Mouse (Mus musculus) frontal cortex, postnatal 14 days (tissue): ENCODE measurements around the gene Cdh8.
"Not testable (repeated sequence)": the region's sequence is repeated elsewhere in the genome, so short reads cannot be mapped to it uniquely, and the experiment has no call there.

ENCODE experiments used
- DNase-seq, 2 experiments: peaks; one replicate each; pipeline ENCODE4 v3.0.0; 2022; ENCODE audit warnings: low spot score in 2 of 2

Gene Cdh8

GRCm38 (mm10) chr8:99285103-99285502, 131.2 kb downstream of the Cdh8 start:
- no peak for DNase-seq

GRCm38 (mm10) chr8:99280375-99280774, 135.9 kb downstream of the Cdh8 start:
- DNase-seq, result no peak

DNA sequence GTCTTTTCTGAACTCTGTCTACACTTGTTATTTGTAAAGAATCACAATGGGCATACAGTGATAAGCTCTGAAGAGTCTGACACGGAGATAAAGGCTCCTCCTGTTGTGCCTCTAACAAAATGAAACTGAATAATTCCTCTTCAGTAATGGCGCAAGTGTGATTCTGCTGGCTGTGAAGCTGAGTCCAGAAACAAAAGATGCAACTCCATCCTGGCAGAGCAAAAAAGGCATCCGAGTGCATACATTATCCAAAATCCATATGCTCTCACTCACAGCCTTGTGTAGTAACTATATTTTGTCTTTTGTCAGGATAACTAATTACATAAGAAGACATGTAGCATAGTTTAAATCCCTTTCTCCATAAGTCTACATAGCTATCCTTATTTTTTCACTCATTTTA, 149.1 kb downstream of the Cdh8 start:
- no peak for DNase-seq

- DNase-seq, result no peak
Measured at GRCm38 (mm10) chr8:99234372-99234771, 181.9 kb downstream of the Cdh8 start.

DNA sequence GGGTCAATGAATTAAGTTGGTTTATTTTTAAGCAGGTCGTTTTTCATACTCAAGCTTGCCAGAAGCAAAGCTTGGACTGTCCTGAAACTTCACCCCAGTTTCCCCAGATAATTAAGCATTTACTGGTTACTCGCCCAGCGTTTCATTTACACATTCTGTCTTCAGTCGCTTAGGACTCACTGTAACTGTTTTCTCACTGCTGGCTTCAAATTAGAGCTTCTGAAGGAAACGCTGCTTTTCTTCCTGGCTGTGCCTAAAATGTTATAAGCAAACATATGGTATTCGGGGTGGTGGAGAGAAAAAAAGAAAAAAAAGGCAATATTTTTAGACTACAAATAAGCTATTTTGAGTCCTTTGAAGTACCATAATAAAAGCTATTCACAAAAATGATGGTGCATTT, 192.6 kb downstream of the Cdh8 start:
- no peak for DNase-seq

DNA sequence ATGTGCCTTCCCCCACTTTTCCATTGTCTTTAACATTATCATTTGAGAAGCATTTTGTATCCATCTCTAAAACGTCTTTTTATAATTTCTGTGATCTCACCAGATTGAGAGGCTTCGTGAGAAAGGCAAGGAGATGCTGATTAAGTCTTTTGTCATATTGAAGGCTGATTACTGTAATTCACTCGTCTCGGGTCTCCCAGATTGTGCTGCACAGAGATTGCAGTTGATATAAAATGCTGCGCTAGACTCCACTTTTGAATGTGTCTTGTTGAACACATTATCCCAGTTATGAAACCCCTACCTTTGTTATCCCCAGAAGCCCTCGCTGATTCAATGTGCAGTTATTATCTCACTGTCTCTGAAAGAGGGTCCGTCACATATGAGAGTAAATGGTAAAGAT, 211.1 kb downstream of the Cdh8 start:
- DNase-seq, result no peak

GRCm38 (mm10) chr8:99190643-99191042, 225.6 kb downstream of the Cdh8 start:
- no peak for DNase-seq

DNA sequence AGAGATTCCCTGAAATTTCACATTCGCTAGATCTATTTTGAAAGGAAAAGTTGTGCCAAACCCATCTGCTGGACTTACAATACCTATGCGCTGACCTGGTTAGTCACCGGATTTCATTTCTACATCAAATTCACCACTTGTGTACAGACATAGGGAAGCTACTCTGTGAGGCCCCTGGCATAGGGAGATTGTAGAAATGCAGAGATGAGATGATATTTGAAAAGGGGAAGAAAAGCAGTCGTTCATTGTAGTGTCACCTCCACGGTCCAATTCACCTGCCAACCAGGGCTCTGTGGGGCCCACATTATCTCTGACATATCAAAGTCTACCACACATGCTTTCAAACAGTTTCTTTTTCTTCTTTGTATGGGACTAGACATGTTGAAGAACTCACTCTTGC, 229.4 kb downstream of the Cdh8 start:
- DNase-seq, result no peak

DNA sequence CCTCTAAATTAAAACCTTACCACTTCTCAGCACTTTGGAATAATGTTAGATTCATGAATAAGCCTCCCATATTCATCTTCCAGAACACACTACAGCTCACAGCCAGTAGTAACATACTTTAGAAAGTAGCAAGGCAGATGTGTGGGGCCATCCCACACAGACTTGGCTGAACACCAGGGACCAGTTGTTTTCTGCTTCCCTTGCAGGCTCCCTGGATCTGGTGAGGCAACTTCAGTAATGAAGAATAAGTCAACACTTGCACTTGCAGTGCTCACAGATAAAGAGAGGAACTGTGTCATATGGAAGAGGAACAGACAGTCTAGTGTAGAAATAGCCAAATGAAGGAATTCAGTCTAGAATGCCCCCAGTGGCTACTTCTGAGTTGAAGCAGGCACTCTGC, 232.1 kb downstream of the Cdh8 start:
- DNase-seq, result no peak

GRCm38 (mm10) chr8:99166966-99167365, 249.3 kb downstream of the Cdh8 start:
- no peak for DNase-seq

DNA sequence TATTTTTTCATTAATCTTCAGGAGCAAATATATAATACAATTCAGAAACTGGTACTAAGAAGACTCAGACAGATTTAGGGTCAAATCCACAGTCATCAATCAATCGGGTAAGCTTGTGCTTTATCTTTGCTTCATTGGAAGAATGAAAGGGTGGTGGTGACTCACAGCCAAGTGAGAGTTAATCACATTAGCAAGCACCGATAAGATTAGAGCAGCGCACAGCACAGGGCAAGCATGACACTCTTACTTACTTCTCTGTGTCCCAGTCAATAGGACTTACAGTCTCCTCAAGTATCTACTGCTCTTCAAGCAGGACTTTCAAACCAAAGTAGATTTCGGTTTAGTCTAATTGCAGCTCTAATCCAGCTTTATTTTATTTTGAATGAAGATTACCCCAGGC, 254.6 kb downstream of the Cdh8 start:
- no peak for DNase-seq

DNA sequence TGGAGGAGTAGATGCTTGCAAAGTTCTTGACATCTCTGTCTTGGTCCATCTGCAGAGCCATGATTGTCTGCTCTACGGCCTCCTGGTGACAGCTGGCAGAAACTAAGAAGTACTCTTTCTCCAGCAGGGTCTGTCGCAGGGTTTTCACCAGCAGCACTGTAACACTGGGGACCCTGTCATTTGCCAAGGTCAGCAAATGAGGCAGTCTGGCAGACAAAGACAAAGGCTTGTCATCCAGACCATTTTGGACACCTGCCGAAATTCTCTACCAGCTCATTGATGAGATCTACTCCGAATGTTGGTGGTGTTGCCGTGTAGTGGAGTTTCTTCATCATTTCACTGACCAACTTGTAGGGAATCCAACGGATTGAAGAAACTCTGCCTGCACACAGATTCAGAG, 270.8 kb downstream of the Cdh8 start:
- DNase-seq, result no peak

DNA sequence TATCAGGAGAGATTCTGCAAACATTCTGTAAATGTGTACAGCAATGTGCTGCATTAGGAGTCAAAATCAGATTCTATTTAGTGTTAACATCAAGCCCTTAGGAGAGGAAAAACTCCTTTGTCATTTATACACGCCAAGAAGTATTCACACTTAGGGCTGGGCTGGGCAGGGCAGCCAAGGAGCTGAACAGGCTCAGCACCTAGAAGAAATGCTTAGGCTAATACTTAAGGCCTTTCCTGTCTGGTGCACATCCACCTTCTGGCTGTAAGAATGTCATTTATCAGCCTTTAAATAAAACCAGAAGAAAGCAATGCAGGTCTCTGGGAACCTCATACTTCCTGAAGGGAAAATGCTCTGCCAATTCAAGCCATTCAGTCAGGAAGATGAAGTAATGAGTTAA, 271.5 kb downstream of the Cdh8 start:
- DNase-seq, result not testable (repeated sequence)

DNA sequence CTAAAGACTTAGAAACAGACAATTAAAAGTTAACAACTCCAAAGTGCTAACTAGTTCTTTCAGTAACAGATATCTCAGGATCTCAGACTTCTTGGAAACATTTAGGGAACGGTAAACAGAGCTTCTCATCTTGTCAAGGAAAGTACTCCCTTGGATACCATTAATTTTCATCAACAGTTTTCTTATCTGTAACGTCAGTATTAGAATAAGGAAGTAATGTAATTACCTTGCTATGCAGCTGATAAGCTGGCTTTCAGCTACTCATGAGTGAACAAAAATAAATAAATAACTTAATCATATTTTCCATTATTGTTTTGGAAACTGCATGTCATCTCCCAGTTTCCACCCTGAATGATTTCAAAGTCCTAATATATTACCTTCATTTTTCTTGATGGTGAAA, 317.8 kb downstream of the Cdh8 start:
- no peak for DNase-seq

DNA sequence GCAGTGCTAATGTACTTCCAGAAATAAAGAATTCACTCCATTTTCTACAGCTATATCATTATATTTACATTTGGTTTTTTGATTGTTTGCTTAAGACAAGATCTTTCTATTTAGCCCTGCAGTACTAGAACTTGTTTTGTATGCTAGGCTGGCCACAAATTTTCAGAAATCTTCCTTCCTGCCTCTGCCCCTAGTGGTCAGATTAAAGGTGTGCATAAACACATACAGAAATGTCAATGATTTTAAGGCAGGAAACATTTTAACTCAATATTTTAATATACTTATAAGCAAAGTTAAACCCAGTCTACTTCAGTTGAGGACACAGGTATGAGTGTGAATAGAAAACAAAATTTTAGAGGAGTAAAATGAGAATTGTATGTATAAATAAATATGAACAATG, 364.9 kb downstream of the Cdh8 start:
- DNase-seq, result no peak

DNA sequence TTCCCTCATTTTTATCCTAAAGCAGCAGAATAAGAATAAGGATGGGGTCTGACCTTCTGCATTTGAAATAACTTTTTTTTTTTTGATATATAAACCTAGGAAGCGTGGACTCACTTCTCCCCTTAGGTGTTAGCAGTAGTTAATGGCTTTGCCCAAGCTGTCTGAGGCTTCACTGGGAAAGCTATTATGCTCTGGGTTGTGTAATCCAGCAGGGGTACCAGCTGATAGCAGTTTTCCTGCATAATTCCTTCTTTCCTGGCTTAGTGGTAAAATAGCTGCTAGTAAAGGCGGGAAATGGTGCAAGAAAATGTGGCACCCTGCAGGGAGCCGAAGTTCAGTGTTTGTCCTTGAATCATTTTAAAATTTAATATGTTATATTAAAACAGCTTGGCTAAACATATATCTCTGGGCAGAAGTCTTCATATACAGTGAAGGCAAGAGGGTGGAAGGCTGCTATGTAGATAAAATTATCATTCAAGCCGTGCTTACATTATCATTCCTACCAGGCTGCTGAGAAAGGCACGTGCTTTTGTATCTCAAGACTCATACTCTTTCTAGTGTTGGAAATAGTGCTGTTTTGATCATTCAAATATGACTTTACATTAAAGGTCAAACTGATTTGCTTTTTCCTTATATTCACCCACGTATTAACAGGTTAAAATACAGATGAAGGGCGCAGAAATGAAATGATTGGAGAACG, 367.5 kb downstream of the Cdh8 start:
- no peak for DNase-seq

- DNase-seq, result no peak
Measured at GRCm38 (mm10) chr8:99040423-99040822, 375.8 kb downstream of the Cdh8 start.

DNA sequence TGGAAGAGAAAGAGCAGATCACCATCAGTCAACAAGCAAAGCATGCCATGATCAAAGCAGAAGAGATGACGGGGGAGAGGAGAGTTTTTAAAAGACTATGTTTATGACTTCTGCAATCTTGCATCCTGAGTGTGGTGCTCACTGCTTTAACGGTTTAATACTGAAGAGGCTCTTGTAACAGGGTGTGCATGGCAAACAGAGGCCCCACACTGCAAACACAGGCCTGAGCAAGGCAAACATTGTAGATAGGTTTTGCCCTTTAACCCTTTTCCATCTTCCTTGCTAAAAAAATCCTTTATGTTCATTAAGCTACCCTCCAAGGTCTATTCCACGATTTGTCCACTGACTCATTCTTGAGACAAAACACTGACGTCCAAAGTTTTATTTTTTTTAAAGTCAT, 385.2 kb downstream of the Cdh8 start:
- no peak for DNase-seq
